Mouse (Mus musculus) cerebellum, adult 2 months (tissue): ENCODE measurements around the gene Polr3b. TPM values are rescaled to one million over a fixed set of nuclear protein-coding genes. Genes with fewer than 3 reads are reported as not detected.

ENCODE experiments used
- DNase-seq, 2 experiments: peaks; one replicate each; pipeline ENCODE4 v3.0.0; 2021
- H3K27ac ChIP-seq: fragments of 200-500 bp; 2 replicates; pipeline ENCODE4 v1.5.1; 2012; ENCODE audit warnings: low read length, control low read depth, inconsistent platforms; ENCODE audit not compliant: insufficient read depth
- H3K27me3 ChIP-seq: fragments of 200-500 bp; 2 replicates; pipeline ENCODE4 v1.6.1; 2012; ENCODE audit warnings: inconsistent platforms, mild to moderate bottlenecking, low read length, moderate library complexity; ENCODE audit not compliant: control insufficient read depth, insufficient read depth
- H3K4me1 ChIP-seq: fragments of 200-500 bp; 2 replicates; pipeline ENCODE4 v1.6.1; 2011; ENCODE audit warnings: low read length; ENCODE audit not compliant: control insufficient read depth, insufficient read depth
- H3K4me3 ChIP-seq: fragments of 200-500 bp; replicated peaks from 2 replicates; pipeline ENCODE3; 2011; ENCODE audit warnings: mild to moderate bottlenecking, low read depth, low read length, control low read depth; ENCODE audit not compliant: insufficient read depth
- CTCF ChIP-seq: fragments of 200-500 bp; IDR thresholded peaks from 2 replicates; pipeline ENCODE4 v1.5.1; 2011; ENCODE audit warnings: low read depth, mild to moderate bottlenecking, control low read depth, low read length, moderate library complexity, borderline replicate concordance; ENCODE audit not compliant: insufficient read depth
- POLR2A ChIP-seq: fragments of 200-500 bp; IDR thresholded peaks from 2 replicates; pipeline ENCODE4 v1.6.1; 2011; ENCODE audit warnings: low read length, control low read depth, borderline replicate concordance; ENCODE audit not compliant: insufficient read depth
- WGBS: fragments of 180-500 bp; shearing (Covaris S2); methylation state at CpG from one replicate; pipeline ENCODE4 v1.1.7; 2018; 5-methylcytosine and 5-hydroxymethylcytosine counted together
- polyA plus RNA-seq: library from polyadenylated mRNA; depleted of rRNA; stranded (reverse); fragments of >200 nt; gene quantifications from 2 replicates; pipeline ENCODE4 v1.2.3, GENCODE M21; 2012

The Polr3b gene
- polyA plus RNA-seq, 1 experiment, result 9.7 TPM

- TF ChIP-seq CTCF (no peak), POLR2A (no peak)
- peaks cover 4% of the 10 kb centered on the region; the same call in 1 of the 2 replicates for H3K4me1 ChIP-seq
- peaks cover 6% of the 10 kb centered on the region; the same call in 1 of the 2 replicates for H3K27me3 ChIP-seq
- peak in 1 of 2 experiments; percentile 23 for DNase-seq
- 4% methylated on average over 66 of the region's 66 CpGs for WGBS
- no peak overlapping the region for H3K27ac ChIP-seq
- peak overlapping the region; percentile 34 for H3K4me3 ChIP-seq
These were observed 133.0 kb downstream of the Polr3b start for GRCm38 (mm10) chr10:84754851-84755785.

GRCm38 (mm10) chr10:84755786-84756203, 133.7 kb downstream of the Polr3b start, which contains the start of gene Rfx4:
Rfx4 (plus strand) TSS chr10:84756062.
- WGBS, result 10% methylated on average over 24 of the region's 24 CpGs
- H3K27me3 ChIP-seq, result peaks cover 9% of the 10 kb centered on the region; the same call in 1 of the 2 replicates
- peak; percentile 20 to 34 for DNase-seq
- no peak within 1 kb of the TSS for H3K27ac ChIP-seq
- TF ChIP-seq POLR2A (no peak), CTCF (no peak)
- H3K4me1 ChIP-seq, result peaks cover 4% of the 10 kb centered on the region; the same call in 1 of the 2 replicates
- H3K4me3 ChIP-seq, result peak within 1 kb of the TSS; percentile 34

GRCm38 (mm10) chr10:84756435-84757095, 134.5 kb downstream of the Polr3b start:
- Histone ChIP-seq H3K4me3 (peak overlapping the region; percentile 27), H3K27ac (no peak overlapping the region), H3K4me1 (peaks cover 4% of the 10 kb centered on the region; the same call in 1 of the 2 replicates), H3K27me3 (peaks cover 9% of the 10 kb centered on the region; the same call in 1 of the 2 replicates)
- TF ChIP-seq POLR2A, result no peak
- TF ChIP-seq CTCF, result no peak
- 5% methylated on average over 42 of the region's 42 CpGs for WGBS
- DNase-seq, result no peak

GRCm38 (mm10) chr10:84757426-84758199, 135.5 kb downstream of the Polr3b start:
- no peak for DNase-seq
- 66% methylated on average over 22 of the region's 22 CpGs for WGBS
- Histone ChIP-seq H3K4me3 (no peak overlapping the region), H3K4me1 (peaks cover 4% of the 10 kb centered on the region; the same call in 1 of the 2 replicates), H3K27me3 (peaks cover 9% of the 10 kb centered on the region; the same call in 1 of the 2 replicates), H3K27ac (no peak overlapping the region)
- TF ChIP-seq POLR2A (no peak), CTCF (no peak)

GRCm38 (mm10) chr10:84758200-84758468, 136.0 kb downstream of the Polr3b start:
- peaks cover 4% of the 10 kb centered on the region; the same call in 1 of the 2 replicates for H3K4me1 ChIP-seq
- no peak for TF ChIP-seq CTCF
- TF ChIP-seq POLR2A, result no peak
- no peak overlapping the region for H3K4me3 ChIP-seq
- no peak for DNase-seq
- H3K27ac ChIP-seq, result no peak overlapping the region
- 70% methylated on average over 5 of the region's 5 CpGs for WGBS
- H3K27me3 ChIP-seq, result peaks cover 9% of the 10 kb centered on the region; the same call in 1 of the 2 replicates

GRCm38 (mm10) chr10:84758483-84759431, 136.7 kb downstream of the Polr3b start:
- DNase-seq, result no peak
- Histone ChIP-seq H3K27ac (no peak overlapping the region), H3K4me3 (no peak overlapping the region), H3K4me1 (peaks cover 4% of the 10 kb centered on the region; the same call in 1 of the 2 replicates), H3K27me3 (peaks cover 9% of the 10 kb centered on the region; the same call in 1 of the 2 replicates)
- WGBS, result 35% methylated on average over 51 of the region's 51 CpGs
- TF ChIP-seq POLR2A, result no peak
- no peak for TF ChIP-seq CTCF
